Mouse (Mus musculus) E14TG2a.4 (cell line): ENCODE measurements at regions not wholly inside any gene's neighbourhood (a gene's known extent, or its start where the extent isn't known, plus 50 kb on each side); places are given as distances from the start of the nearest gene placed in this dataset.

Experiments used
- CTCF ChIP-seq: conservative IDR thresholded peaks from 2 replicates; pipeline ENCODE4 v1.5.1; 2014; ENCODE audit warnings: low read length
- NANOG ChIP-seq: IDR thresholded peaks from 2 replicates; pipeline ENCODE4 v1.6.1; 2014; ENCODE audit warnings: borderline replicate concordance, low read length, mixed read lengths
- POU5F1 ChIP-seq: IDR thresholded peaks from 2 replicates; pipeline ENCODE4 v1.6.1; 2014; ENCODE audit warnings: low read length, borderline replicate concordance

- TF ChIP-seq CTCF: no peak
- TF ChIP-seq NANOG: no peak
- TF ChIP-seq POU5F1: no peak
Observed at GRCm38 (mm10) chr13:97422897-97423296, 182.0 kb downstream of the Enc1 start.
